Mouse (Mus musculus) erythroblast, embryonic 14.5 days (primary cell): Measurements from ENCODE around the gene Fam174b. TPM values are rescaled to one million over a fixed set of nuclear protein-coding genes. Genes with fewer than 3 reads are reported as not detected.

Experiments used
- H3K27me3 ChIP-seq: 2 replicates; pipeline ENCODE4 v1.6.1; 2012; ENCODE audit warnings: inconsistent platforms; ENCODE audit not compliant: control insufficient read depth
- H3K36me3 ChIP-seq: 2 replicates; pipeline ENCODE4 v1.6.1; 2012; ENCODE audit warnings: mild to moderate bottlenecking, inconsistent platforms; ENCODE audit not compliant: control insufficient read depth
- H3K4me1 ChIP-seq: 2 replicates; pipeline ENCODE4 v1.6.1; 2012; ENCODE audit warnings: inconsistent platforms; ENCODE audit not compliant: control insufficient read depth
- H3K4me3 ChIP-seq: replicated peaks from 2 replicates; pipeline ENCODE3; 2012; ENCODE audit warnings: moderate library complexity, mild to moderate bottlenecking, inconsistent platforms
- H3K9me3 ChIP-seq: 2 replicates; pipeline ENCODE4 v1.6.1; 2012; ENCODE audit warnings: low read length, inconsistent platforms, mixed read lengths; ENCODE audit not compliant: control insufficient read depth
- GATA1 ChIP-seq: IDR thresholded peaks from 2 replicates; pipeline ENCODE4 v1.6.1; 2012; ENCODE audit warnings: low read length, inconsistent platforms, mixed read lengths
- TAL1 ChIP-seq: IDR thresholded peaks from 3 replicates; pipeline ENCODE4 v1.6.1; 2012; ENCODE audit warnings: low read length, inconsistent platforms, mixed read lengths
- polyA plus RNA-seq: library from polyadenylated mRNA; stranded (reverse); fragments of >175 nt; gene quantifications from 2 replicates; pipeline ENCODE4 v1.2.3, GENCODE M21; 2012

Fam174b gene
- polyA plus RNA-seq, 1 experiment = not detected

GRCm38 (mm10) chr7:73792155-73792554, 52.1 kb downstream of the Fam174b start:
- TF ChIP-seq GATA1 (no peak), TAL1 (no peak)
- Histone ChIP-seq H3K4me3 (no peak overlapping the region), H3K9me3 (no peaks in the 10 kb centered on the region)

GRCm38 (mm10) chr7:73792641-73793040, 52.5 kb downstream of the Fam174b start:
- Histone ChIP-seq H3K4me3 (no peak overlapping the region), H3K9me3 (no peaks in the 10 kb centered on the region), H3K27me3 (no peaks in the 10 kb centered on the region; the same call in 1 of the 2 replicates), H3K36me3 (no peaks in the 10 kb centered on the region), H3K4me1 (no peaks in the 10 kb centered on the region)
- TF ChIP-seq TAL1 (no peak), GATA1 (no peak)

More at GRCm38 (mm10) chr7:73792155-73792554, 52.1 kb downstream of the Fam174b start:
- Histone ChIP-seq H3K27me3 (no peaks in the 10 kb centered on the region; the same call in 1 of the 2 replicates), H3K36me3 (no peaks in the 10 kb centered on the region), H3K4me1 (no peaks in the 10 kb centered on the region)

GRCm38 (mm10) chr7:73809261-73809660, 69.2 kb downstream of the Fam174b start:
- Histone ChIP-seq H3K9me3 (no peaks in the 10 kb centered on the region), H3K4me1 (peaks cover 3% of the 10 kb centered on the region; the same call in 1 of the 2 replicates), H3K4me3 (no peak overlapping the region), H3K36me3 (no peaks in the 10 kb centered on the region), H3K27me3 (no peaks in the 10 kb centered on the region)
- TF ChIP-seq GATA1 (no peak), TAL1 (no peak)

- H3K4me3 ChIP-seq = no peak overlapping the region
- TF ChIP-seq TAL1 (no peak), GATA1 (no peak)
- H3K9me3 ChIP-seq = no peaks in the 10 kb centered on the region
- no peaks in the 10 kb centered on the region for H3K36me3 ChIP-seq
- peaks cover 3% of the 10 kb centered on the region; the same call in 1 of the 2 replicates for H3K4me1 ChIP-seq
- no peaks in the 10 kb centered on the region for H3K27me3 ChIP-seq
Measured at GRCm38 (mm10) chr7:73811439-73811838, 71.3 kb downstream of the Fam174b start.

- Histone ChIP-seq H3K4me3 (no peak overlapping the region), H3K27me3 (no peaks in the 10 kb centered on the region), H3K4me1 (peaks cover 3% of the 10 kb centered on the region; the same call in 1 of the 2 replicates), H3K9me3 (no peaks in the 10 kb centered on the region), H3K36me3 (no peaks in the 10 kb centered on the region)
- TF ChIP-seq GATA1 = no peak
- no peak for TF ChIP-seq TAL1
Measured at GRCm38 (mm10) chr7:73812176-73812575, 72.1 kb downstream of the Fam174b start.

GRCm38 (mm10) chr7:73813887-73814286, 73.8 kb downstream of the Fam174b start:
- no peak overlapping the region for H3K4me3 ChIP-seq
- TF ChIP-seq TAL1 = no peak
- no peak for TF ChIP-seq GATA1
- H3K9me3 ChIP-seq = no peaks in the 10 kb centered on the region
- H3K4me1 ChIP-seq = peaks cover 3% of the 10 kb centered on the region; the same call in 1 of the 2 replicates
- H3K27me3 ChIP-seq = no peaks in the 10 kb centered on the region
- no peaks in the 10 kb centered on the region for H3K36me3 ChIP-seq

- Histone ChIP-seq H3K36me3 (no peaks in the 10 kb centered on the region), H3K4me3 (no peak overlapping the region), H3K9me3 (no peaks in the 10 kb centered on the region), H3K4me1 (peaks cover 3% of the 10 kb centered on the region; the same call in 1 of the 2 replicates), H3K27me3 (no peaks in the 10 kb centered on the region)
- TF ChIP-seq GATA1 (no peak), TAL1 (no peak)
Measured at GRCm38 (mm10) chr7:73814454-73814853, 74.4 kb downstream of the Fam174b start.

GRCm38 (mm10) chr7:73816255-73816996, 76.3 kb downstream of the Fam174b start:
- no peak overlapping the region for H3K4me3 ChIP-seq
- TF ChIP-seq GATA1 (no peak), TAL1 (no peak)
- peaks cover 1% of the 10 kb centered on the region; the same call in 1 of the 2 replicates for H3K4me1 ChIP-seq
- no peaks in the 10 kb centered on the region for H3K9me3 ChIP-seq
- H3K36me3 ChIP-seq = no peaks in the 10 kb centered on the region
- H3K27me3 ChIP-seq = no peaks in the 10 kb centered on the region

GRCm38 (mm10) chr7:73819366-73819765, 79.3 kb downstream of the Fam174b start:
- no peak for TF ChIP-seq TAL1
- TF ChIP-seq GATA1 = no peak
- no peak overlapping the region for H3K4me3 ChIP-seq
- H3K27me3 ChIP-seq = no peaks in the 10 kb centered on the region
- H3K4me1 ChIP-seq = no peaks in the 10 kb centered on the region
- no peaks in the 10 kb centered on the region for H3K36me3 ChIP-seq
- no peaks in the 10 kb centered on the region for H3K9me3 ChIP-seq

Other genes with a start within 250 kb of the Fam174b start
- gene Chd2, start 198.5 kb upstream of the Fam174b start, polyA plus RNA-seq = 6.4 and 7.1 TPM in 2 replicates